Mouse (Mus musculus): Measurements from ENCODE around the gene Neu4. TPM values are rescaled to one million over a fixed set of nuclear protein-coding genes. Genes with fewer than 3 reads are reported as not detected.
A peak's percentile ranks its signal among the peaks of the same experiment; 100 is the strongest.
"Not testable (repeated sequence)": the region's sequence is repeated elsewhere in the genome, so short reads cannot be mapped to it uniquely, and the experiment has no call there.

Gene Neu4
- polyA plus RNA-seq (2015; fragmentation: Nextera tagmentation; extraction: Ambion mirVana): not detected in 2 replicates

- H3K9me3 ChIP-seq: no peaks in the 10 kb centered on the region
- no peaks in the 10 kb centered on the region for H3K27me3 ChIP-seq
- ATAC-seq (ENCODE audit: low read depth): no peak
- H3K4me2 ChIP-seq: no peak within 1 kb of the TSS
- no peak within 1 kb of the TSS for H3K4me3 ChIP-seq
- 87% methylated on average over 6 of the region's 6 CpGs for WGBS
- H3K9ac ChIP-seq: no peak within 1 kb of the TSS
- no peaks in the 10 kb centered on the region for H3K4me1 ChIP-seq (replicated peaks)
- H3K36me3 ChIP-seq: no peaks in the 10 kb centered on the region
- H3K27ac ChIP-seq (replicated peaks): no peak within 1 kb of the TSS
Observed at GRCm38 (mm10) chr1:94020151-94020550, at the start of gene Neu4. Neu4 (plus strand) TSS chr1:94020451.

- not testable (repeated sequence) for H3K4me2 ChIP-seq; ATAC-seq (ENCODE audit: low read depth); H3K4me1 ChIP-seq (replicated peaks); H3K36me3 ChIP-seq; H3K27me3 ChIP-seq; H3K9ac ChIP-seq; H3K27ac ChIP-seq (replicated peaks); H3K4me3 ChIP-seq; H3K9me3 ChIP-seq
- WGBS: no CpG with 5 or more reads among the region's 4 CpGs
Observed at GRCm38 (mm10) chr1:93970797-93971196, 49.5 kb upstream of the Neu4 start.

GRCm38 (mm10) chr1:93975764-93976163 lies 44.5 kb upstream of the Neu4 start:
- H3K4me1 ChIP-seq (replicated peaks); H3K27ac ChIP-seq (replicated peaks); ATAC-seq (ENCODE audit: low read depth); H3K36me3 ChIP-seq; H3K4me2 ChIP-seq; H3K4me3 ChIP-seq; H3K9me3 ChIP-seq; H3K9ac ChIP-seq; H3K27me3 ChIP-seq: not testable (repeated sequence)
- WGBS: 56% methylated on average over 1 of the region's 4 CpGs

- not testable (repeated sequence) for H3K4me2 ChIP-seq; H3K27ac ChIP-seq (replicated peaks); H3K4me3 ChIP-seq; ATAC-seq (ENCODE audit: low read depth); H3K36me3 ChIP-seq; H3K9me3 ChIP-seq; H3K4me1 ChIP-seq (replicated peaks); H3K9ac ChIP-seq; H3K27me3 ChIP-seq
- no CpG with 5 or more reads among the region's 7 CpGs for WGBS
Observed at GRCm38 (mm10) chr1:93978287-93978686, 42.0 kb upstream of the Neu4 start.

- WGBS: no CpG with 5 or more reads among the region's 2 CpGs
- H3K27me3 ChIP-seq; H3K36me3 ChIP-seq; H3K9ac ChIP-seq; H3K9me3 ChIP-seq; H3K4me2 ChIP-seq; H3K4me3 ChIP-seq; H3K4me1 ChIP-seq (replicated peaks); H3K27ac ChIP-seq (replicated peaks): not testable (repeated sequence)
- ATAC-seq (ENCODE audit: low read depth): peak; percentile 51; the same call in 1 of the 2 replicates
Observed at GRCm38 (mm10) chr1:93980932-93981331, 39.3 kb upstream of the Neu4 start.

GRCm38 (mm10) chr1:93986167-93986566 lies 34.1 kb upstream of the Neu4 start:
- Histone ChIP-seq H3K9me3 (no peaks in the 10 kb centered on the region), H3K4me1 (replicated peaks) (no peaks in the 10 kb centered on the region), H3K4me2 (no peak overlapping the region), H3K36me3 (no peaks in the 10 kb centered on the region), H3K27me3 (no peaks in the 10 kb centered on the region), H3K4me3 (no peak overlapping the region), H3K27ac (replicated peaks) (no peak overlapping the region), H3K9ac (no peak overlapping the region)
- no peak for ATAC-seq (ENCODE audit: low read depth)
- WGBS: 94% methylated on average over 3 of the region's 3 CpGs

GRCm38 (mm10) chr1:93988786-93989185 lies 31.5 kb upstream of the Neu4 start:
- Histone ChIP-seq H3K9ac (no peak overlapping the region), H3K4me1 (replicated peaks) (no peaks in the 10 kb centered on the region), H3K4me2 (no peak overlapping the region), H3K9me3 (no peaks in the 10 kb centered on the region), H3K36me3 (no peaks in the 10 kb centered on the region), H3K27ac (replicated peaks) (no peak overlapping the region), H3K27me3 (no peaks in the 10 kb centered on the region), H3K4me3 (no peak overlapping the region)
- 77% methylated on average over 3 of the region's 3 CpGs for WGBS
- no peak for ATAC-seq (ENCODE audit: low read depth)

GRCm38 (mm10) chr1:93990209-93990608 lies 30.0 kb upstream of the Neu4 start, which contains the start of gene Gal3st2c:
Gal3st2c (plus strand) TSS chr1:93990509.
- not testable (repeated sequence) for H3K27ac ChIP-seq (replicated peaks); H3K4me2 ChIP-seq; H3K27me3 ChIP-seq; H3K9ac ChIP-seq; H3K4me3 ChIP-seq; H3K36me3 ChIP-seq; H3K4me1 ChIP-seq (replicated peaks); H3K9me3 ChIP-seq; ATAC-seq (ENCODE audit: low read depth)
- 89% methylated on average over 7 of the region's 8 CpGs for WGBS

- not testable (repeated sequence) for H3K9ac ChIP-seq; ATAC-seq (ENCODE audit: low read depth); H3K9me3 ChIP-seq; H3K4me1 ChIP-seq (replicated peaks); H3K36me3 ChIP-seq; H3K4me3 ChIP-seq; H3K4me2 ChIP-seq; H3K27ac ChIP-seq (replicated peaks); H3K27me3 ChIP-seq
- WGBS: 82% methylated on average over 2 of the region's 2 CpGs
Observed at GRCm38 (mm10) chr1:93991068-93991467, 29.2 kb upstream of the Neu4 start.

GRCm38 (mm10) chr1:93991491-93991890 lies 28.8 kb upstream of the Neu4 start:
- not testable (repeated sequence) for H3K36me3 ChIP-seq; H3K27me3 ChIP-seq; ATAC-seq (ENCODE audit: low read depth); H3K4me2 ChIP-seq; H3K9me3 ChIP-seq; H3K27ac ChIP-seq (replicated peaks); H3K9ac ChIP-seq; H3K4me3 ChIP-seq; H3K4me1 ChIP-seq (replicated peaks)
- WGBS: 95% methylated on average over 3 of the region's 3 CpGs

GRCm38 (mm10) chr1:94001023-94001422 lies 19.2 kb upstream of the Neu4 start:
- H3K27ac ChIP-seq (replicated peaks): no peak overlapping the region
- no peak overlapping the region for H3K4me2 ChIP-seq
- H3K4me1 ChIP-seq (replicated peaks): no peaks in the 10 kb centered on the region
- WGBS: 80% methylated on average over 2 of the region's 2 CpGs
- H3K27me3 ChIP-seq: no peaks in the 10 kb centered on the region
- H3K9ac ChIP-seq: no peak overlapping the region
- H3K4me3 ChIP-seq: no peak overlapping the region
- no peaks in the 10 kb centered on the region for H3K36me3 ChIP-seq
- no peaks in the 10 kb centered on the region for H3K9me3 ChIP-seq
- no peak for ATAC-seq (ENCODE audit: low read depth)

GRCm38 (mm10) chr1:94005954-94006506 lies 14.2 kb upstream of the Neu4 start:
- not testable (repeated sequence) for H3K9me3 ChIP-seq; H3K4me1 ChIP-seq (replicated peaks); H3K4me3 ChIP-seq; H3K4me2 ChIP-seq; H3K36me3 ChIP-seq; ATAC-seq (ENCODE audit: low read depth); H3K9ac ChIP-seq; H3K27ac ChIP-seq (replicated peaks); H3K27me3 ChIP-seq
- 80% methylated on average over 2 of the region's 2 CpGs for WGBS

- H3K27ac ChIP-seq (replicated peaks); H3K36me3 ChIP-seq; H3K9me3 ChIP-seq; H3K9ac ChIP-seq; H3K4me2 ChIP-seq; H3K4me1 ChIP-seq (replicated peaks); ATAC-seq (ENCODE audit: low read depth); H3K27me3 ChIP-seq; H3K4me3 ChIP-seq: not testable (repeated sequence)
- WGBS: 89% methylated on average over 16 of the region's 19 CpGs
Observed at GRCm38 (mm10) chr1:94008826-94009225, 11.4 kb upstream of the Neu4 start.

Data from neural tube, embryonic 13.5 days (tissue).